Mouse (Mus musculus) MEL (cell line): ENCODE results near the gene Nectin4. TPM values are rescaled to one million over a fixed set of nuclear protein-coding genes. Genes with fewer than 3 reads are reported as not detected.

Source experiments
- DNase-seq: peaks from one replicate; pipeline ENCODE4 v3.0.0; 2011; ENCODE audit warnings: low read depth, low spot score
- H3K27ac ChIP-seq: 2 replicates; pipeline ENCODE4 v1.5.1; 2012; ENCODE audit warnings: low read depth, mild to moderate bottlenecking, control low read depth, low read length, moderate library complexity; ENCODE audit not compliant: control insufficient read depth
- H3K27me3 ChIP-seq, 2 experiments: fragments of 150-350 bp in 1 of 2; sonication (generic) in 1 of 2; 2 replicates each; pipeline ENCODE4 v1.6.1; 2012; ENCODE audit warnings: low read length in 2 of 2, mild to moderate bottlenecking in 2 of 2, improper control_type of control experiment in 1 of 2, moderate library complexity in 1 of 2; ENCODE audit not compliant: insufficient read depth in 2 of 2, control insufficient read depth in 1 of 2
- H3K36me3 ChIP-seq, 2 experiments: 2 replicates each; pipeline ENCODE4 v1.6.1; 2012 to 2014; ENCODE audit warnings: low read length in 2 of 2, improper control_type of control experiment in 1 of 2, inconsistent platforms in 1 of 2, mild to moderate bottlenecking in 1 of 2; ENCODE audit not compliant: insufficient read depth in 2 of 2, control insufficient read depth in 1 of 2
- H3K4me1 ChIP-seq, 2 experiments: fragments of 150-350 bp in 1 of 2; sonication (generic) in 1 of 2; 2 replicates each; pipeline ENCODE4 v1.6.1; 2012; ENCODE audit warnings: low read length in 2 of 2, improper control_type of control experiment in 1 of 2, mild to moderate bottlenecking in 1 of 2; ENCODE audit not compliant: insufficient read depth in 2 of 2, control insufficient read depth in 1 of 2
- H3K4me3 ChIP-seq, 2 experiments: fragments of 150-350 bp in 1 of 2; sonication (generic) in 1 of 2; 2 replicates each; pipeline ENCODE4 v1.5.1; 2012; ENCODE audit warnings: low read depth in 2 of 2, low read length in 2 of 2, mild to moderate bottlenecking in 2 of 2, moderate library complexity in 2 of 2, control low read depth in 1 of 2, improper control_type of control experiment in 1 of 2; ENCODE audit not compliant: control insufficient read depth in 1 of 2, insufficient read depth in 1 of 2
- H3K79me2 ChIP-seq: 2 replicates; pipeline ENCODE4 v1.6.1; 2012; ENCODE audit warnings: mild to moderate bottlenecking, low read length, moderate library complexity; ENCODE audit not compliant: control insufficient read depth, poor library complexity, insufficient read depth
- H3K9ac ChIP-seq: 2 replicates; pipeline ENCODE4 v1.6.1; 2012; ENCODE audit warnings: low read depth, mild to moderate bottlenecking, control low read depth, low read length, moderate library complexity; ENCODE audit not compliant: control insufficient read depth, poor library complexity, severe bottlenecking
- H3K9me3 ChIP-seq: fragments of 150-350 bp; sonication (generic); replicated peaks from 2 replicates; pipeline ENCODE4 v1.6.1; 2012; ENCODE audit warnings: mild to moderate bottlenecking, low read length, improper control_type of control experiment, moderate library complexity; ENCODE audit not compliant: insufficient read depth
- CHD2 ChIP-seq: IDR thresholded peaks from 2 replicates; pipeline ENCODE4 v1.6.1; 2011; ENCODE audit warnings: low read length, improper control_type of control experiment
- CTCF ChIP-seq, 3 experiments: IDR thresholded peaks in 2 of 3; conservative IDR thresholded peaks in 1 of 3; 2 replicates each; pipeline ENCODE4 v1.5.1; 2011 to 2012; ENCODE audit warnings: low read length in 3 of 3, low read depth in 2 of 3, mild to moderate bottlenecking in 2 of 3, improper control_type of control experiment in 1 of 3, inconsistent platforms in 1 of 3, mixed read lengths in 1 of 3, moderate library complexity in 1 of 3; ENCODE audit not compliant: control insufficient read depth in 1 of 3, insufficient read depth in 1 of 3, poor library complexity in 1 of 3, severe bottlenecking in 1 of 3
- E2F4 ChIP-seq: IDR thresholded peaks from 2 replicates; pipeline ENCODE4 v1.6.1; 2011; ENCODE audit warnings: low read depth, low read length, improper control_type of control experiment, borderline replicate concordance
- ELF1 ChIP-seq: IDR thresholded peaks from 2 replicates; pipeline ENCODE4 v1.6.1; 2014; ENCODE audit warnings: low read depth, mild to moderate bottlenecking, inconsistent platforms, low read length, improper control_type of control experiment, moderate library complexity
- EP300 ChIP-seq, 2 experiments: IDR thresholded peaks; 2 replicates each; pipeline ENCODE4 v1.6.1; 2011; ENCODE audit warnings: improper control_type of control experiment in 2 of 2, low read length in 2 of 2, low read depth in 1 of 2, mild to moderate bottlenecking in 1 of 2
- ETS1 ChIP-seq: IDR thresholded peaks from 2 replicates; pipeline ENCODE4 v1.6.1; 2012; ENCODE audit warnings: low read depth, mild to moderate bottlenecking, inconsistent platforms, low read length, improper control_type of control experiment, moderate library complexity
- GABPA ChIP-seq: IDR thresholded peaks from 2 replicates; pipeline ENCODE4 v1.6.1; 2012; ENCODE audit warnings: low read depth, mild to moderate bottlenecking, inconsistent platforms, low read length, improper control_type of control experiment, moderate library complexity
- GATA1 ChIP-seq: IDR thresholded peaks from 2 replicates; pipeline ENCODE4 v1.6.1; 2011; ENCODE audit warnings: low read depth, low read length, improper control_type of control experiment
- HCFC1 ChIP-seq: IDR thresholded peaks from 2 replicates; pipeline ENCODE4 v1.6.1; 2012; ENCODE audit warnings: low read depth, mild to moderate bottlenecking, inconsistent platforms, low read length, improper control_type of control experiment, moderate library complexity
- JUND ChIP-seq: IDR thresholded peaks from 2 replicates; pipeline ENCODE4 v1.6.1; 2011; ENCODE audit warnings: low read depth, mild to moderate bottlenecking, improper control_type of control experiment, low read length
- MAFK ChIP-seq: IDR thresholded peaks from 2 replicates; pipeline ENCODE4 v1.6.1; 2011; ENCODE audit warnings: low read depth, mild to moderate bottlenecking, low read length, improper control_type of control experiment, borderline replicate concordance
- MAX ChIP-seq: IDR thresholded peaks from 2 replicates; pipeline ENCODE4 v1.6.1; 2011; ENCODE audit warnings: low read length, improper control_type of control experiment
- NRF1 ChIP-seq: IDR thresholded peaks from 2 replicates; pipeline ENCODE4 v1.6.1; 2014; ENCODE audit warnings: low read depth, mild to moderate bottlenecking, inconsistent platforms, low read length, improper control_type of control experiment, moderate library complexity; ENCODE audit not compliant: poor library complexity, insufficient read depth, severe bottlenecking
- POLR2AphosphoS2 ChIP-seq: IDR thresholded peaks from 2 replicates; pipeline ENCODE4 v1.6.1; 2011; ENCODE audit warnings: low read length, improper control_type of control experiment
- POLR2AphosphoS5 ChIP-seq: IDR thresholded peaks from 2 replicates; pipeline ENCODE4 v1.6.1; 2012; ENCODE audit warnings: low read depth, borderline replicate concordance, mild to moderate bottlenecking, inconsistent platforms, low read length, moderate library complexity, mixed read lengths
- RAD21 ChIP-seq: IDR thresholded peaks from 2 replicates; pipeline ENCODE4 v1.6.1; 2011; ENCODE audit warnings: mild to moderate bottlenecking, low read depth, low read length, improper control_type of control experiment
- RCOR1 ChIP-seq: IDR thresholded peaks from 2 replicates; pipeline ENCODE4 v1.6.1; 2012; ENCODE audit warnings: low read depth, mild to moderate bottlenecking, inconsistent platforms, low read length, improper control_type of control experiment
- SMC3 ChIP-seq: IDR thresholded peaks from 2 replicates; pipeline ENCODE4 v1.6.1; 2011; ENCODE audit warnings: low read depth, low read length, improper control_type of control experiment
- TBP ChIP-seq: IDR thresholded peaks from 2 replicates; pipeline ENCODE4 v1.8.0; 2011; ENCODE audit warnings: low read depth, low read length, improper control_type of control experiment
- TCF12 ChIP-seq: IDR thresholded peaks from 2 replicates; pipeline ENCODE4 v1.6.1; 2014; ENCODE audit warnings: low read depth, mild to moderate bottlenecking, inconsistent platforms, low read length, improper control_type of control experiment, moderate library complexity
- ZC3H11A ChIP-seq: IDR thresholded peaks from 2 replicates; pipeline ENCODE4 v1.6.1; 2012; ENCODE audit warnings: low read depth, mild to moderate bottlenecking, inconsistent platforms, low read length, improper control_type of control experiment
- ZNF384 ChIP-seq: IDR thresholded peaks from 2 replicates; pipeline ENCODE4 v1.6.1; 2012; ENCODE audit warnings: low read depth, mild to moderate bottlenecking, inconsistent platforms, low read length, improper control_type of control experiment
- polyA plus RNA-seq, 2 experiments: library from polyadenylated mRNA; stranded (reverse) in 1 of 2; unstranded in 1 of 2; fragments of >175 nt in 1 of 2; fragments of >200 nt in 1 of 2; gene quantifications; 2 replicates each; pipeline versions ENCODE4 v1.2.1 to v1.2.4; 2012; ENCODE audit warnings: low replicate concordance in 2 of 2, low read depth in 1 of 2; ENCODE audit not compliant: insufficient read length in 2 of 2, insufficient read depth in 1 of 2, missing spikeins in 1 of 2
- total RNA-seq: library from RNA; depleted of rRNA; stranded (reverse); fragments of 300-350 nt; gene quantifications from 2 replicates; pipeline ENCODE4 v1.2.3, GENCODE M21; 2012

Gene Nectin4
- total and polyA plus RNA-seq, 3 experiments: 0.04 to 0.15 TPM; not detected in 1

DNA sequence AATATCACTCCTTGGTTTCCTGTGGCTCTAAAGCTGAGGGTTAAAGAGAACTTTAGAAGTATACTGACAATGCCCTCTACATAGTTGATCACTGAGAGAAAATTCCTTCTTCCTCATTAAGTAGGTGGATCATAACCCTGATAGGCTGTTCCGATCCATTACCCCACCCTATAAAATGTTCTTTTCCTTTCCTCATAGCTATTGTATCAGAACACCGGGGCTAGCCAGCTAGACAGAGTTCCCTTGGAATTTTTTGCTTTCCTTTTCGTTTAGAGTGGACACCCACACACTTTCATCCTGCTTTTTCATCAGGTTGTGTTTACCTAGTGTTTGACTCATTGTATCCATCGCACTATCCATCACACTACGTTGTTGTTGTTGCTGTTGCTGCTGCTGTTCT, 54.7 kb downstream of the Nectin4 start:
- no peak overlapping the region for H3K27ac ChIP-seq
- TF ChIP-seq RAD21: no peak
- no peak for TF ChIP-seq SMC3
- TF ChIP-seq POLR2AphosphoS5: no peak
- TF ChIP-seq JUND: no peak
- no peak for TF ChIP-seq POLR2AphosphoS2
- TF ChIP-seq MAFK: no peak
- TF ChIP-seq CHD2: no peak
- no peak for TF ChIP-seq TCF12
- no peak for TF ChIP-seq NRF1
- TF ChIP-seq ELF1: no peak
- no peak for TF ChIP-seq CTCF (IDR thresholded peaks at IDR 0.05 in 2 of 3, conservative IDR thresholded peaks at IDR 0.05 in 1 of 3; ENCODE audit: control insufficient read depth in 1 of 3, insufficient read depth in 1 of 3, low read depth in 2 of 3, low read length in 3 of 3, poor library complexity in 1 of 3, severe bottlenecking in 1 of 3)
- no peak for TF ChIP-seq TBP
- TF ChIP-seq HCFC1: no peak
- no peak for TF ChIP-seq E2F4
- no peak for TF ChIP-seq MAX
- no peak for TF ChIP-seq EP300 (IDR thresholded peaks at IDR 0.05; ENCODE audit: low read depth in 1 of 2, low read length in 2 of 2)
- TF ChIP-seq ETS1: no peak
- TF ChIP-seq ZNF384: no peak
- no peak for TF ChIP-seq ZC3H11A
- TF ChIP-seq, all 39 proteins: peak for 0
- Histone ChIP-seq H3K79me2 (no peaks in the 10 kb centered on the region), H3K27me3 (no peaks in the 10 kb centered on the region; a peak in 1 of 4 replicates), H3K9me3 (no peaks in the 10 kb centered on the region), H3K9ac (no peak overlapping the region), H3K4me3 (no peak overlapping the region), H3K4me1 (peaks cover 0 to 14% of the 10 kb centered on the region in 2 experiments; a peak in 2 of 4 replicates), H3K36me3 (peaks cover 0 to 18% of the 10 kb centered on the region in 2 experiments; a peak in 2 of 4 replicates)
- no peak for DNase-seq

DNA sequence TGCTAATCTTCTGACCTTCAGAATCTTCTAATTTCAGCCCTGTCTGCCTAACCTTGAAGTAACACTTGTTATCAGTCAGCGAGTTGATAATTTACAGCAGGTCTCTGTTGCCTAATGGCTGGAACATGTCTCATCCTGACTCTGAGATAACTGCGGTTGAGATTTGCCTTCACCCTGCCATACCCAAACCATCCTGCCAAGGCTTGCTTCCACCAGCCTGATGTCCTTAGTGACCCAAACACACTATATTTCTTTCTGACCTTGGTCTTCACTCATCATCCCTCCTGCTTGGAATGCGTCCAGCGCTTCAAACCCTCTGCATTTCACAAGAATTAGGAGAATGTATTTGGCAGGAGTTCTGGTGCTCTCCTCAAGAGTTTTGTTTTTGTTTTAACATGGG, 55.2 kb downstream of the Nectin4 start:
- Histone ChIP-seq H3K27ac (no peak overlapping the region), H3K9ac (no peak overlapping the region), H3K27me3 (no peaks in the 10 kb centered on the region; a peak in 1 of 4 replicates), H3K4me3 (no peak overlapping the region), H3K4me1 (peaks cover 0 to 14% of the 10 kb centered on the region in 2 experiments; a peak in 2 of 4 replicates), H3K36me3 (peaks cover 0 to 18% of the 10 kb centered on the region in 2 experiments; a peak in 2 of 4 replicates), H3K79me2 (no peaks in the 10 kb centered on the region), H3K9me3 (no peaks in the 10 kb centered on the region)
- no peak for DNase-seq
- no peak for TF ChIP-seq GABPA
- peak; percentile 47 for TF ChIP-seq GATA1
- peak; percentile 50; the same call in 1 of the 2 replicates for TF ChIP-seq RCOR1
